Mouse (Mus musculus): ENCODE measurements around the gene Psme2.
A peak's percentile ranks its signal among the peaks of the same experiment; 100 is the strongest.

The Psme2 gene

GRCm38 (mm10) chr14:55590748-55591330 is at the start of gene Psme2:
Psme2 (minus strand) TSS chr14:55591113.
- peak; percentile 97 for DNase-seq (ENCODE audit: low read depth, low spot score)

- no peak for DNase-seq (ENCODE audit: low read depth, low spot score)
Observed at GRCm38 (mm10) chr14:55637795-55638194, 46.9 kb upstream of the Psme2 start, which contains the start of gene Gm49378. Gm49378 (minus strand) TSS chr14:55637895.

GRCm38 (mm10) chr14:55635523-55636007 is 44.7 kb upstream of the Psme2 start, which contains the start of gene Ipo4:
Ipo4 (minus strand) TSS chr14:55635957.
- peak; percentile 90 for DNase-seq (ENCODE audit: low read depth, low spot score)

- peak; percentile 25 for DNase-seq (ENCODE audit: low read depth, low spot score)
Observed at GRCm38 (mm10) chr14:55634874-55635522, 44.1 kb upstream of the Psme2 start.

GRCm38 (mm10) chr14:55629312-55629711 is 38.4 kb upstream of the Psme2 start:
- peak; percentile 68 for DNase-seq (ENCODE audit: low read depth, low spot score)

GRCm38 (mm10) chr14:55628077-55628827 is 37.3 kb upstream of the Psme2 start:
- no peak for DNase-seq (ENCODE audit: low read depth, low spot score)

- no peak for DNase-seq (ENCODE audit: low read depth, low spot score)
Observed at GRCm38 (mm10) chr14:55618486-55619195, 27.7 kb upstream of the Psme2 start.

GRCm38 (mm10) chr14:55617822-55618221 is 26.9 kb upstream of the Psme2 start, which contains the start of gene Rec8:
Rec8 (plus strand) TSS chr14:55618037.
- DNase-seq (ENCODE audit: low read depth, low spot score), result peak; percentile 97

GRCm38 (mm10) chr14:55616844-55617243 is 25.9 kb upstream of the Psme2 start:
- DNase-seq (ENCODE audit: low read depth, low spot score), result no peak

GRCm38 (mm10) chr14:55615876-55616275 is 25.0 kb upstream of the Psme2 start:
- DNase-seq (ENCODE audit: low read depth, low spot score), result no peak

- no peak for DNase-seq (ENCODE audit: low read depth, low spot score)
Observed at GRCm38 (mm10) chr14:55614565-55615178, 23.8 kb upstream of the Psme2 start.

GRCm38 (mm10) chr14:55613346-55613745 is 22.4 kb upstream of the Psme2 start:
- no peak for DNase-seq (ENCODE audit: low read depth, low spot score)

GRCm38 (mm10) chr14:55608339-55608738 is 17.4 kb upstream of the Psme2 start:
- DNase-seq (ENCODE audit: low read depth, low spot score), result no peak

GRCm38 (mm10) chr14:55605743-55606459 is 15.0 kb upstream of the Psme2 start:
- DNase-seq (ENCODE audit: low read depth, low spot score), result no peak

GRCm38 (mm10) chr14:55604823-55605222 is 13.9 kb upstream of the Psme2 start:
- DNase-seq (ENCODE audit: low read depth, low spot score), result peak; percentile 29

GRCm38 (mm10) chr14:55603633-55604576 is 13.0 kb upstream of the Psme2 start:
- peak; percentile 99 for DNase-seq (ENCODE audit: low read depth, low spot score)

- DNase-seq (ENCODE audit: low read depth, low spot score), result no peak
Observed at GRCm38 (mm10) chr14:55603271-55603632, 12.3 kb upstream of the Psme2 start, which contains the start of gene Irf9. Irf9 (plus strand) TSS chr14:55603571.

- no peak for DNase-seq (ENCODE audit: low read depth, low spot score)
Observed at GRCm38 (mm10) chr14:55598521-55599390, 7.8 kb upstream of the Psme2 start.
